Mouse (Mus musculus): Measurements from ENCODE around the gene Ccdc77.

Gene Ccdc77

GRCm38 (mm10) chr6:120363688-120364522 is at the start of gene Ccdc77, which contains the start of gene Kdm5a:
Ccdc77 (minus strand) TSS chr6:120364374.
Kdm5a (plus strand) TSS chr6:120364124.
- peak; percentile 91 to 94 for DNase-seq (ENCODE audit: low spot score in 2 of 2)

- DNase-seq (ENCODE audit: low spot score in 2 of 2): no peak
Measured at GRCm38 (mm10) chr6:120403936-120404335, 39.8 kb upstream of the Ccdc77 start.

DNA sequence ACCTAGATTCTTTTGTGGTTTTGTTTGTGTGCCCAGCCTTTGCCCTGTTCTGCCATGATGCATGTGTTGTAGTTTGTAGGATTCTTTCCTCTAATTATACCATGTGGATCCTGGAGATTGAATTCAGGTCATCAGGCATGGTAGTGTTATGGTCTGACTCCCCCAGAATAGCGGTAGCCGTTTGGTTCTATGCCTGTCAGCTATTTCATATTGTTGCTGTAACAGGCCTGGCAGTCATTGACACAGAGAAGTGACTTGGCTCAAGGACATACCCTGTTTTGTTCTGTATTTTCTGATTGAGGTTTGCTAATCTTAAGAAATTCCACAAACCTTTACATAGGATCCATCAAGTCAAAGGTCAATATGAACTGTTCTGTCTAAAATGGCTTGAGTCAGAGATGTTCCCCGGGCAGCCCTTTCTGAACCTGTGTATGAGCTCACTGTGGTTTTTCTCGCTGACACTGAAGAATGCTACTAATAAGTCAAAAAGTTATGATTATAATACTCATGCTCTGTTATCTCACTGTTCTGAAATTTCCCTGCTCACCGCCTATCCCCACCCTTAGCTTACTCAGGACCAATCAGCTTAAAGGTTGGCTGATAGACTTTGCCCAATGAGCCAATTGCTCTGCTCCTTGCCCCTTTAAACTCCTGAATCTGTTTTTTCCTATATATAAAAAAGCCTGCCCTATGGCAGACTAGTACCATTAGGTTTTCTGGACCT is 31.6 kb upstream of the Ccdc77 start:
- no peak for DNase-seq (ENCODE audit: low spot score in 2 of 2)

- DNase-seq (ENCODE audit: low spot score in 2 of 2): no peak
Measured at GRCm38 (mm10) chr6:120392811-120393210, 28.6 kb upstream of the Ccdc77 start.

DNA sequence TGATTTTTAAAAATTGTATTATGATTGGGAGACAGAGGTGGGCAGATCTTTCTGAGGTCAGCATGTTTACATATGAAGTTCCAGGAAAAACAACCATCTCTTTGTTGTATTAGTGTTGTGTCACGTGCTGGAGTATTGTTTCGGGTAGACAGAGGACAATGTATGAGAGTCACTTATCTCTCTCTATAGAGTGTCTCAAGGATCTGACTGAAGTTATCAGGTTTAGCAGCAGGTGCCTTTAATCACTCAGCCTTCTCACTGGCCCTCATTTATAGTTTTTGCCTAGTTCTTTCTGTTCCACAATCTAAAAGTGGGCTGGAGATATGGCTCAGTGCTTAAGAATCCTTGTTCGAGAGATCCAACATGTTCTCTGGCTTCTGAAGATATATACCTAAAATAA is 25.9 kb upstream of the Ccdc77 start:
- no peak for DNase-seq (ENCODE audit: low spot score in 2 of 2)

- no peak for DNase-seq (ENCODE audit: low spot score in 2 of 2)
Measured at GRCm38 (mm10) chr6:120376736-120377135, 12.6 kb upstream of the Ccdc77 start.

DNA sequence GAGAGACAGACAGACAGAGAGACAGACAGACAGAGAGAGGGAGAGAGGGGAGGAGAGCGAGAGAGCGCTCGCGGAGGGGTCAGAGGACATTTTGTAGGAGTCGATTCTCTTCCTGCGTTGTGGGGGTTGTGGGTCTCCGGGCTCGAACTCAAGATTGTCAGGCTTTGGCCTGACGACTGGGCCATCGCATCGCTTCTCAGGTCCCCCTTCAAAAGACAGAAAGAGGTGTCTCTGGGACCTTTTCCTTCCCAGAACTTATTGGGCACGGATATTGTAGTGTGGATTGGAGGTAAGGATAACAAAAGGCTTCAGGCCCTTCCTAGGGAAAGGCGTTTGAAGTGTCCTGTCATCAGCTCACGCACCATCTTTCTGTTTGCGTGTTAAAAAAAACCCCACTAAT is 877 bp upstream of the Ccdc77 start:
- DNase-seq (ENCODE audit: low spot score in 2 of 2): no peak

DNA sequence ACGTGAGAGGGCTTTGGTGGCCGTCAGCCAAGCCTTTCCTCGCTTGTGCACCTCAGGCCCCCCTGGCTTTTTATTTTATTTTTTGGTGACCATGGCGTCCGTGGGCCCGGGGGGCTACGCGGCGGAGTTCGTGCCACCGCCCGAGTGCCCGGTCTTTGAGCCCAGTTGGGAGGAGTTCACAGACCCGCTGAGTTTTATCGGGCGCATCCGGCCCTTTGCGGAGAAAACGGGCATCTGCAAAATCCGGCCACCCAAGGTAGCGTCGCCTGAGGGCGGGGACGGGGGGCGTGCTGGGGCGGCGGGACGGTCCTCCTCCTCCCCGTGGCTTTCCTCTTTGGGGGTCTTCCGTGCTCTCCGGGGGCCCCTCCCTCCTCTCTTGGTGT is 340 bp upstream of the Ccdc77 start:
- DNase-seq (ENCODE audit: low spot score in 2 of 2): peak; percentile 33 to 50

- DNase-seq (ENCODE audit: low spot score in 2 of 2): no peak
Measured at GRCm38 (mm10) chr6:120362774-120363687, 1.1 kb downstream of the Ccdc77 start.

GRCm38 (mm10) chr6:120362124-120362523 is 2.0 kb downstream of the Ccdc77 start:
- DNase-seq (ENCODE audit: low spot score in 2 of 2): no peak

GRCm38 (mm10) chr6:120356951-120357945 is 6.9 kb downstream of the Ccdc77 start:
- DNase-seq (ENCODE audit: low spot score in 2 of 2): peak; percentile 88 to 90

GRCm38 (mm10) chr6:120356478-120356877 is 7.7 kb downstream of the Ccdc77 start:
- no peak for DNase-seq (ENCODE audit: low spot score in 2 of 2)

- no peak for DNase-seq (ENCODE audit: low spot score in 2 of 2)
Measured at GRCm38 (mm10) chr6:120349018-120349417, 15.2 kb downstream of the Ccdc77 start.

DNA sequence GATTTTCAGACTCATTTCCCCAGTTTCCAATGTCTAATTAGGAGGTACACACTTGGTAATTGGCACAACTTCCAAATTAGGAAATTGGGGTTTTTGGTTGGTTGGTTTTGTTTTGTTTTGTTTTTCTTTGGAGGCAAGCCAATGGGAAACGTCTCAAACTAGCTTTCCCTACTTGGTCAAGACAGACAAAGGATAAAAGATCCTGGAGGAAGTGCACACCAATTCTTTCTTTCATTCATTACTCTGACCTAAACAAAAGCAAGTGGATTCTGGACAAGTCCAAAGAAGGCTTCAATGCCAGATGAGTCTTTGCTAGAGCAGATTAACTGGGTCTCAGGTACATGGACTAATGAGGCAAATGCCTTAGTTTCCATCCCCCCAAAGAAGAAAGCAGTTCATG is 20.2 kb downstream of the Ccdc77 start:
- no peak for DNase-seq (ENCODE audit: low spot score in 2 of 2)

DNA sequence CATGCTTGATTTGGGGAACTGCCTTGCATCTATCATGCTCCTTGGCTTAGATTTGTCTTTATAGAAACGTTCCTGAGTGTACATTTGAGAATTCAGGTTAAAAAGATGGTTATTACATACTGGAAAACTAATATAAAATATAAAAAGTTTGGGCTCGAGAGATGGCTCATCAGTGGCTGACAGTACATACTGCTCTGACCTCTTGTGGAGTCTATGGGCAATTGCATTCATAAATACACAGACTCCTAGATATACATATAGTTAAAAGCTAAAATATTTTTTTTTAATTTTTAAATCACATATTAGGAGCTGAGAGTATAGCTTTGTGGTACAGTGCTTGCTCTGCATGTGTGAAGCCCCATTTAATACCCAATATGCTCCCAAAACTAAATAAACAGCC is 31.8 kb downstream of the Ccdc77 start:
- no peak for DNase-seq (ENCODE audit: low spot score in 2 of 2)

DNA sequence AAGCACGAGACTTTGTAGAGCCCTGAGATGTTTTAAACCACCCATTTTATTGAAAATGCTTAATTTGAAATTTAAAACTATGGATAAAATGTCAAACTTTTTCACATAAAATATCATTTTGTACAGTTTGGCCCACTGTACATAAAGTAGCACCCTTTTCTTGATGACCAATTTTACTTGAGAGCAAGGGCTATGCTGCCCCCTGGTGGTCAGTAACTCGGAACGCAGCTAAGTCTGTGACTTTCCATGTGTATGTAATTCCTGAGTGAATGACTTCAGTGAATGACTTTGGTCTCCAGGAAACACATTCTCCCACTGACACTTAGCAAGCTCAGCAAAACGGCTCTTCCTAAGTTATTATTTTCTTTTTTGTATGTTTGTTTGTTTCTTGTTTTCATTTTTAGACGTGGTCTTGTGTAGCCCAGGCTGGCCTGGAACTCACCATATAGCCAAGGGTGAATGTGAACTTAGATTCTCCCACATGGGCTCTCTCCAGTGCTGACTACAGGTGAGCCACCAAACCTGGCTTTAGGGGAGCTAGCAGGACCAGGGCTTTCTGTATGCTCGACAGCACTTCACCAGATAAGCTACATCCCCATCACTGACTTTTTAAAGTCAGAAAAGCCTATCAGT is 39.8 kb downstream of the Ccdc77 start:
- peak; percentile 24 to 45 for DNase-seq (ENCODE audit: low spot score in 2 of 2)

GRCm38 (mm10) chr6:120320369-120320768 is 43.8 kb downstream of the Ccdc77 start:
- no peak for DNase-seq (ENCODE audit: low spot score in 2 of 2)

DNA sequence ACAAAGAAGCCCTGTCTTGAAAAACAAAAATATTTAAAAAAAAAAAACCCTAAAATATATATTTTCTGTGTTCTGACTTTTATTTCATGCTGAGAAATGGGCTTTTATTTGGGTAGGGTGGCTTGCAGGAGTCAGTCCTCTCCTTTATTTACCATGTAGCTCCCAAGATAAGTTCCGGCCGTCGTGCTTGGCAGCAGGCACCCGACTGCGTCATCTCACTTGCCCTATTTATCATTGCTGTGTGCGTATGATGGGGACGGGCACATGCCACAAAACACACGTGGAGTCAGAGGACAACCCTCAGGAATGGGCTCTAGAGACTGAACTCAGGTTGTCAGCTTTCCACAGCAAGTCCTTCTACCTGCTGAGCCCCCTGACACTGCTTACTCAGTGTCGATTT is 45.0 kb downstream of the Ccdc77 start:
- no peak for DNase-seq (ENCODE audit: low spot score in 2 of 2)

DNA sequence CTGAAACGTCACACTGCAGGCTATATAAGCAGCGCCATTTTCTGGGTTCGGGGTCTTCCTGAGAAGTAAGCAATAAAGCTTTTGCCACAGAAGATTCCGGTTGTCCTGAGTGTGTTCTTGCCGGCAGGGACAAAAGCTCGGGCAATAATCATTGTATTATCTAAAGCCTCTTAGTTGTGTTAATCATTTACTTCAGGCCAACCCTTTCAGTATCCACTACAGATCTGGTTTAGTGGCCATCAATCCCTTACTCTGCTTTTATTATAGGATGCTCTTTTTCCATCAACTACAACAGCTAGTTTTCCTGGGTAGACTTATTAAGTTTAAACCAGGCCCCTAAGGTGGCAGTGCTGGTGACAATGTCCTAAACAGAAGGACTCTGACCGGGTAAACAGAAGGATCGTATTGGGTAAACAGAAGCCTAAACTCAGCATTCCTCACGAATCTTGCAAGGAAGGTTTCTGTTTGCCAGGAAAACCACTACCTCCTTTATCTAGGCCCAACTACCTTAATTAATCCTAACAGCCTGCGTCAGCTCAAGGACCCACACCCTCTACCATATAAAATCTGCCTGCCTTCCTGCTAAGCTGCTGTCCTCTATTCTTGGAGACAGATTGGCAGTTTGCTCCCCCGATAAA is 45.8 kb downstream of the Ccdc77 start:
- DNase-seq (ENCODE audit: low spot score in 2 of 2): no peak

GRCm38 (mm10) chr6:120312443-120312842 is 51.7 kb downstream of the Ccdc77 start:
- DNase-seq (ENCODE audit: low spot score in 2 of 2): no peak

Measured in spleen, postnatal 36 days (tissue).